Mouse (Mus musculus) urinary bladder, adult 18-20 months (tissue): ENCODE measurements around the gene Pi16.

Source experiments
- DNase-seq, 2 experiments: peaks; one replicate each; pipeline ENCODE4 v3.0.0; 2022; ENCODE audit warnings: low spot score in 2 of 2, mixed read lengths in 2 of 2

The Pi16 gene

GRCm38 (mm10) chr17:29304376-29305057, 13.0 kb upstream of the Pi16 start:
- DNase-seq = no peak

GRCm38 (mm10) chr17:29305058-29305806, 12.2 kb upstream of the Pi16 start:
- DNase-seq = no peak

GRCm38 (mm10) chr17:29305871-29306270, 11.6 kb upstream of the Pi16 start:
- DNase-seq = no peak

- DNase-seq = no peak
These were observed 7.3 kb upstream of the Pi16 start for GRCm38 (mm10) chr17:29310056-29310623.

GRCm38 (mm10) chr17:29311602-29312001, 5.9 kb upstream of the Pi16 start:
- DNase-seq = no peak

GRCm38 (mm10) chr17:29312082-29312481, 5.4 kb upstream of the Pi16 start:
- DNase-seq = no peak

- no peak for DNase-seq
These were observed 4.2 kb upstream of the Pi16 start for GRCm38 (mm10) chr17:29313300-29313699.

- DNase-seq = no peak
These were observed 1.6 kb upstream of the Pi16 start for GRCm38 (mm10) chr17:29315672-29316465.

- DNase-seq = no peak
These were observed 589 bp upstream of the Pi16 start for GRCm38 (mm10) chr17:29316891-29317290.

GRCm38 (mm10) chr17:29318731-29319250, 1.3 kb downstream of the Pi16 start:
- peak in 1 of 2 experiments; percentile 44 for DNase-seq

- no peak for DNase-seq
These were observed 2.0 kb downstream of the Pi16 start for GRCm38 (mm10) chr17:29319476-29319875.

GRCm38 (mm10) chr17:29319881-29320639, 2.6 kb downstream of the Pi16 start:
- no peak for DNase-seq

GRCm38 (mm10) chr17:29321765-29322602, 4.5 kb downstream of the Pi16 start:
- no peak for DNase-seq

GRCm38 (mm10) chr17:29322603-29322962, 5.1 kb downstream of the Pi16 start:
- DNase-seq = no peak

- DNase-seq = no peak
These were observed 6.1 kb downstream of the Pi16 start for GRCm38 (mm10) chr17:29323625-29324024.

- no peak for DNase-seq
These were observed 8.4 kb downstream of the Pi16 start for GRCm38 (mm10) chr17:29325831-29326230.

GRCm38 (mm10) chr17:29326531-29327529, 9.3 kb downstream of the Pi16 start:
- DNase-seq = no peak

- no peak for DNase-seq
These were observed 10.2 kb downstream of the Pi16 start for GRCm38 (mm10) chr17:29327691-29328090.

GRCm38 (mm10) chr17:29330221-29330620, 12.7 kb downstream of the Pi16 start:
- DNase-seq = no peak
